Mouse (Mus musculus) lung, postnatal 36 days (tissue): ENCODE measurements around the gene Ctnnbl1.

Source experiments
- DNase-seq: peaks from one replicate; pipeline ENCODE4 v3.0.0; 2022; ENCODE audit warnings: mixed read lengths

The Ctnnbl1 gene

DNA sequence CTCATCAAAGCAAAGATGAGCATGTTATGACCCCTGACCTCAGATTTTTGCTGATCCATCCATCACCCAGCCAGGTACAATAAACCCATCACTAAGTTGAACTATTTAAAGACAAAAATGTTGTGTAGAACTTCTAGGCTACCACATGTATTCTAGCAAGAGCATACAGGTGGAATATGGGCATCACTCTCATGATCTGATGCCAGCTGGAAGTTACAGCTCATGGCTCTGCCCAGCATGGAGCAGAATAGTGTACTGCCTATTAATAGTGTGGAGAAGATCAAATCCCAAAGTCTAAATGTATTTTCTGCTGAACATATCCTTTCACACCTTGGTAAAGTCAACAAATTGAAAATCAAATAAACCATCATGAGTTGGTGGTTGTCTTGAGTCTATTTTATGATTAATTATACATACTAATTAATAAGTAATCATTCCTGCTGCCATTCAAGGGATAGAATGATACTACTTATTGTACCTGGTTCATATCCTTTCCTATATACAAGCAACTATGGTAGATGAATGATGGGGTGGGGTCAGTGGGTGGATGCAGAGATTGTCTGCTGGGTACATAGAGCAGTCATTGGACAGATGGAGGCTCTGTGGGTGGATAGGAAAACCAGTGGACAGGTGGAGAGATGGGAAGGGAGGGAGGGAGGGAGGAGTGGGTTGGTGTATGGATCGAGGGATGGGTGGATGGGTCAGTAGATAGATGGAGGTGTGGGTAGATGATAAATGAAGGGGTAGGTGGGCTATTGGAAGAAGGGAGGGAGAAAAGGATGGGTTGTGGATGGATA lies 58.6 kb downstream of the Ctnnbl1 start:
- DNase-seq = no peak

DNA sequence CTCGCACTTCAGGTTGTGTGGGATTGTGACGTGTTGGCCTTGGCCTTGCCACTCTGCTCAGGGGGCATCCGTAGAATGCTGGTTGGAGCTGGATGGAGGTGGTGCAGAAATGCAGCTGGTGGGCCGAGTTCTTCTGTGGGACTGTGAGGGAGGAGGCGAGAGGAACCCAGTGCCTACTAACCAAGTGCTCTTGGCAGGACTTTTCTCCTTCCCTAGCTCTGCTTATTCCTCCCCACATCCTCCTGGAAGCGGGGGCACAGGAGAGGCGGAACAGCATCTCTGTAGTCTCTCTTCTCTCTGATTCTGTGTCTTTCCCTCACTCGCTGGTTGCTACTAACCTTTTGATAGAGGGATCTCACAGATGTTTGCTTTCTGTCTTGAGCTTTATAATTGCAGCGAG lies 62.3 kb downstream of the Ctnnbl1 start:
- DNase-seq = no peak

DNA sequence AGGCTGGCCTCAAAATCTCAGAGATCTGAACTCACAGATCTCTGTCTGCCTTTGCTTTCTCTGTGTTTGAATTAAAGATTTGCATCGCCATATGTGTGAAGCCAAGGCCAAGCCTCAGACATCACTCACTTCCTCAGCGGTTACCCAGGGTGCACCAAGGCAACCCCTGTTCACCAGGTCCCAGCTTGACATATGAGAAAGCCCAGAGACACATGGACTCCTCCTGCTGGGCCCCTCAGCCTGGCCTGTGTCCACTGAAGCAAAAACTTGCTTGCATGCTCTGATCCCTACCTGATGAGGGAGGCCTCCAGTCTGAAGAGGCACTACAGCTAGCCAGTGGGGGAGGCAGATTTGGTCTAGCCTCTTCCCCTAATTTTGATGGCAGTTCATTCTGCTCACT lies 63.1 kb downstream of the Ctnnbl1 start:
- DNase-seq = no peak

DNA sequence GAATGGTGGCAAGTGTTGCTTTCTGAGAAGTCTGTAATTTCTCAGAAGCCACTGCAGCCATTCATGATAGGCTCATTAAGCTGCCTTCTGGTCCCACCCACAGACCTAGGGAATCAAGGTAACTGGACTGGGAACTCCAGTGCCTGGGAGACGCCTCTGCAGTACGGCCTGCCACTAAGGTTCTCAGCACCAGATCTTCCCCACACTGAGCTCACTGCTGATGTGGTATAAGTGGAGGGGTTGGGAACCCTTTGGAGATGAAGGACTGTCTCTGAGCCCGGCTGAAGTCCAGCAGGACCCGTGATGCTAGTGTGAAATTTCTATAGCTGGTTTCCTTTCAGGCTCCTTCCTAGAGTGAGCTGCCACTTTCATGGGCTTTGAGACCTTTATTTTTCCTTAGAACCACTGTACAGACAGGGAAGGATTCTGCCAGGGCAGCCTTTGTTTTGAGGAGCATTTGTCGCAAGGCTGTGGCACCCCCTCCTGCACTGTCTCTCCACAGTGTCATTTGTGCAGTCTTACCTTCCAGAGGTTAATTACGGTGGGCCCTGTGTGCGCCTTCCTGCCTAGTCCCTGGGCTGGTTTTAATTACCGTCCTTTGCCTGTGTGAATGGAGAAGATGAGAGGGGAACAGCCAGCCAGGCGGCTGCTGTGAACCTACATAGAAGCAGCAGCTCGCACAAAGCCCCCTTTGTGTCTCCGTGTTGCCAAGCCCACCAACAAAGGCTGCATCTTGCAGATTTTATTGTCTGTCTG lies 63.7 kb downstream of the Ctnnbl1 start:
- no peak for DNase-seq

DNA sequence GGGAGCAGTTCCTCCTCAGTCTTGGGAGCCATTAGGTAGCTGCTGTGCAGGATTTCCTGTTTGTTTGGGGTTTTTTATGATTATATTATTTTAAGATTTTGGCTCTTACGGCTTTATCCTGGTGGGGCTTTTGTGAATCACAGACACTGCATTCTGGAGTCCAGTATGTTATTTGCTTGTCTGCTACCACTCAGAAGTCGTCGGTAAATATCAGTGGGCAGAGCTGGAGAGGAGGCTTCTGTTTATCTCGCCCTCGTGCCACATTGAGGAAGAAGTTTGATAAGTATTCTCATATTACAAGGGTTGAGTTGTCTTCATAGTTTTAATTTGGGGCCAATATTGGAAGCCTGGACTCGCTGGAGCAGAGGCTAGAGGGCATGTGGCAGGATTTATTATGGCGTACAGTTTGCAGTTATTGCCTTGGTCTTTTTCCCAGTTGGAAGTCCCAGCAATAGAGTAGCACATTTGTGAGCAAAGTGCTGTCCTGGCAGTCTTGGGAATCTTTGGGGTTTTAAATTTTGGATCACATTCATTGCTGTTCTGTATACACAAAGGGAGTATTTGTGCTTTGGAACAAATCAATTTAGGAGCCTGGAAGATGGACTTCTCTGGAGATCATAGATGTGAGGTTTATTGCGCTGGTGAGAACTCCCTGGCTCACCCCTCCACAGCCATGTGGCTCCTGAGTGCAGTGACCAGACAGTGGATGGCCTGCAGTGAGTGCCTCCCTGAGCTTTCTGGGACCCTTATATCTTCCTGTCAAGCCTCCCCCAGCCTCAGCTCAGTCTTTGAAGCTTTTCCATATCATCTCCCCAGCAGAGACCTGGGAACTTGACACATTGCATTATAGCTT lies 64.5 kb downstream of the Ctnnbl1 start:
- DNase-seq = no peak

DNA sequence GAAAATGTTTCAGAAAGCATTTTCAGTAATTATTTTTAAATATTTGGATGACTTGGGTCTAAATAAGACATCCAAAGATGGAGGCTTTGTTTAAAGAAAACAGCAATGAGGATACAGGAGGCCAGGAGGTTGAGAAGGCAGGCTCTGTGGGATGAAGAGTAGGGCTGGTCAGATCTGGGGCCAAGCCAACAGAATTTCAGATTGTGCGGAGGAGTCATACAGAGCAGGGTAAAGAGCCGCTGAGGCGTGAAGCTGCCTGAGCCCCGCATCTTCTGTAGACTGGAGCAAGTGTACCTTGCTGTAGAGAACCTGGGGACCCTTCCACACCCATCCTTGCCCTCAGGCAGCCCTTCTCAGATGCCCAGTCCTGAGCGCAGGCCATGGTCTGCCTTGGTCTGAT lies 65.5 kb downstream of the Ctnnbl1 start:
- no peak for DNase-seq

DNA sequence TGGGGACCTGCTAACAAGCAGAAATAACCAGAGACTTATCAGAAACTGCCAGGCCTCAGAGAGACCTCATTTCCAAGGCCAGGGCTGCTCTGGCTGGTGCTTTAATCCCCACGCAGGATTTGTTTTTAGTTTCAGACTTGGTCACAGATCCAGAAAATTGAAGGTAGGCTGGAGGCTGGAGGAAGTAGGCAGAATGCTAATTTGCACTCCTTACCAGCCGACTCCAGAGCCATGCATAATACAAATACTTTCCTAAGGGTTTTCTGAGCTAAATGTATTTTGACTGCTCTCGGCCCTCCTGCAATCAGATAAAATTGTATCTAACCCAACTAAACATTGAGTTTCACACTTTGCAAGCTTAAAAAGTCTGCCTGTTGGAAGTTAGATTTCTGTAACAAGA lies 67.2 kb downstream of the Ctnnbl1 start:
- no peak for DNase-seq

DNA sequence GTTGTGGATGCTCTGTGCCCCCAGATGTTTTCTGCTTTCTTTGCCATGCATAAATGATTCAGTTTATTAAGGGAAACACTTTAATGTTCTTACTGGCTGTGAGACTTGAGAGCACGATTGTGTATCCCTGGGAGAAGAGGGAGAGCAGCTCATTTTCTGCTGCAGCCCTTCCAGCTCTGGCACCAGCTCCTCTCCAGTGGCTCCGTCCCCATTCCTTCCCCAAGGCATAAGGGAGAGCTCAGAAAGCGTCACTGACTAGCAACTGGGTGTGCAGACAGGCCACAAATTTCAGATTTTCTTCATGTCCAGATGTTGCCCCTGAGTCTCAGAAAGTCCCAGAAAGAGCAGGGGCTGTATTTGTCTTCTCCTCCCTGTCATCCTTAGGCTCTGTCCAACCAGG lies 67.9 kb downstream of the Ctnnbl1 start:
- DNase-seq = no peak

DNA sequence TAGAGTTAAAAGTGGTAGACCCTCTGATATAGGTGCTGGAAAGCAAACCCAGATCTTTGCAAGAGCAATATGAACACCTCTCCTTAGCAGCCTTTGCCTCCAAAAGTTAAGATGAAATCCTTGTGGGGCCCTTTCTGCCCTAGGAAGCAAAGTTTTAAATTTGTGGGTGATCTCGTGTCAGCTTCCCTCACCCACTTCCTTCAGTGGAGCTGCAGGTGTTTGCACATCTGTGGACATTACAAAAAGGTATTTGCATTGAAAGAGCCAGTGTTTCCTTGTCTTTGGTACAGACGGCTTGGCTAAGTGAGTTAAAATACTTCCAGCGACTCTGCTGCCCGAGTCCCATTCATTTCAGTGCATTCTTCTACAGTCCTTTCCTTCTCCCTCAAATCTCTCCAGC lies 69.9 kb downstream of the Ctnnbl1 start:
- DNase-seq = no peak

DNA sequence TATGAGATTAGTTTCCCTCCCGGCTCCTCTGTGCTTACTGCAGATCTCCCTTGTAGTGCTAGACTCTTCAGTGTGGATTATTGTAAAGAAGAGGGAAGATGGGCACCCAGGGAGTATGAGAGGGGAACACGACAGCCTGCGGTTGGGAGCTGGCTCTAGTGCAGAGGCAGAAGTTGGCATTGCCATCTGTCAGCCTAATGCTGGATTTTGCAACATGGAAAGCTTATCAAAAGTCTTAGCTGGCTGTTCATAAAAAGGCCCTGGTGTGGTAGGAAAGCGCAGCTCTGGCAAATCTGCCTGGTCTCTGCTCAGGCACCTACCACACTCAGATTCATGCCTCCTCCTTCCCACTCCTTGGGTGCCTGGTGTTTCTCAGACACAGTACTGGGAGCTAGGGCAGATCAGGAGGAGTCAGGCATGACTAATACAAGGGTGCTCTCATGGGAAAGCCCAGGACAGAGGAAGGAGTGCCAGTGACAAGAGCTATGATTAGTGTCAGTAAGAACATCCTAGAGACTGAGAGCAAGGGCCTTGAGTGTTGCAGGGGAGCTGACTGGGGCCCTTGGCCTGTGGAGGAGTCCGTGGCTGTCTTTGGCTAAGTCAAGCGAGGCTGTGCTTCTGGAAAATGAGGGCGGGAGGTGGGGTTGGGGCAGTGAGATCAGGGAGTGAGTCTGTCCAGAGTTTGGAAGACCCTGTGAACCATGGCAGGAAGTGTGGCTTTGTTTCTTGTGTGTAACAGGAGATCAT lies 70.6 kb downstream of the Ctnnbl1 start:
- no peak for DNase-seq

DNA sequence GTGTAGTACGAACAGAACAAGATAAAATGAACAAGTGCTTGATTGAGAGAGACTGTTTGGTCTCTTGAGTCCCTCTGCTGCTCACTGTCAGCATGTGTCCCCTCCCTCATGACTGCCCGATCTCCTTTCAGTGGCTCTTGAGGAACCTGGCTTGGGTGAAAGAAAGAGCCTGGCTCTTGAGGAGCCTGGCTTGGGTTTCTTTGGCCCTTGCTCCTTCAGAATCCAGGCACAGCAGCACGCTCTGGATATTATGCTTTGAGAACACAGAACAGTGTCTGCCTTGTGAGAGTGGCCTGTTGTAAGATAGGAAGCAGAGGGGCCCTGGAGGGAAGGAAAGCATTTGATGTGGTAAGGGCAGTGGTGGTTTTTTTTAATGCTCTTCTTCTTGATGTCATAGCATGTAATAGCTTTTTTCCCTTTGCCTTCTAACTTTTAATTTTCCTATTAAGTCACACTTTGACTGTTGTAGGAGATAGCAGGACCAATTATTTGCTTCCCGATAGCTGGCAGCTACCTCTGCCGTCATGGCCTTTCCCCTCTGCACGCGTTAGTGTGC lies 71.2 kb downstream of the Ctnnbl1 start:
- DNase-seq = no peak

DNA sequence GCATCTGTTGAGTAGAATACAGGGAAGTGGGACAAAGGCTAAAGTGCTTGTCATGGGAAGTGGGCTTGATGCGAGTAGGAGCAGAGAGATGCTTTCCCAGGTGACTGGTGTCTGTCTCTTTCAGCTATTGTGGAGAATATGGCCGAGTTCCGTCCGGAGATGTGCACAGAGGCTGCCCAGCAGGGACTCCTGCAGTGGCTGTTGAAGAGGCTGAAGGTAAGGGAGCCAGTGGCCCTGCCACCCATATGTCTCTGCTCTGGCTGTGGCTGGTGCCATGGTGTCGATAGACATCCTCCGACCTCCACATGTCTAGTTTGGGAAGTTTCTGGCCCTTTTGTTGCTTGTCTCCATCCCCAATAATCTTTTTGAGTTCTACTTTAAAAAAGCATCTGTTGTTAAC lies 72.1 kb downstream of the Ctnnbl1 start:
- no peak for DNase-seq

DNA sequence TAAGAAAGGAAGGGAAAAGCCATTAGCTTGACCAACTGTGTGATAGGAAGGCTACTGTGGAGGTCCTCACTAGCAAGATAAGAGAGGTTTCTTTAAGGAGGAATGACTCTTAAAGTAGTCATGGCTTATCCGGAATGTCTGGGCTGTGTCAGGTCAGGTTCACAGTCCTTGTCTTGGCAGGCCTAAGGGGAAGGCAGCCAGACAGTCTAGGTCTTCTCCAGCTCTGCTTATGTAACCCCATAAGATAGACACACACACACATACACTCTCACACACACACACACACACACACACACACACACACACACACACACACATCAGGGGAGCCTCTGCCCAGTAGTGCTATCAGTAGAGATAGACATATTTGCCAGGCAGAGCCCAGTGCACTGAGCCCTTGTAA lies 73.5 kb downstream of the Ctnnbl1 start:
- DNase-seq = no peak

DNA sequence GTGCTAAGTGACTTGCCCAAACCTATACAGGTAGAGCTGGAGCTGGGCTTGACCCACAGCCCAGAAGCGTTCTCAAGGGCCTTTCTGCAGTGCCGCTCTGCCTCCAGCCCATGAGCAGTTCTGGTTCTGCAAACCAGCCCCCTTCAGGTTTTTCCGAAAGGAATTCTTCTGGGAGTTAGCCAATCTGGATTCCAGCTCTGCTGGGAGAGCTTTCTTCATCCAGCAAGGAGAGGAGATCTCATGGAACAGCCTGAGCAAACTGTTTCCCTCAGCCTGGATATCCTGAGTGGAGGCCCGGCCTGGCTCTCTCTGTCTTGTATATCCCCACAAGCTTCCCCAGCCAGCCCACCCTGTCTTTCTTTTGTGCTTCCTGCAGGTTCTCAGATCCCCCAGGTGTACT lies 75.9 kb downstream of the Ctnnbl1 start:
- DNase-seq = no peak

DNA sequence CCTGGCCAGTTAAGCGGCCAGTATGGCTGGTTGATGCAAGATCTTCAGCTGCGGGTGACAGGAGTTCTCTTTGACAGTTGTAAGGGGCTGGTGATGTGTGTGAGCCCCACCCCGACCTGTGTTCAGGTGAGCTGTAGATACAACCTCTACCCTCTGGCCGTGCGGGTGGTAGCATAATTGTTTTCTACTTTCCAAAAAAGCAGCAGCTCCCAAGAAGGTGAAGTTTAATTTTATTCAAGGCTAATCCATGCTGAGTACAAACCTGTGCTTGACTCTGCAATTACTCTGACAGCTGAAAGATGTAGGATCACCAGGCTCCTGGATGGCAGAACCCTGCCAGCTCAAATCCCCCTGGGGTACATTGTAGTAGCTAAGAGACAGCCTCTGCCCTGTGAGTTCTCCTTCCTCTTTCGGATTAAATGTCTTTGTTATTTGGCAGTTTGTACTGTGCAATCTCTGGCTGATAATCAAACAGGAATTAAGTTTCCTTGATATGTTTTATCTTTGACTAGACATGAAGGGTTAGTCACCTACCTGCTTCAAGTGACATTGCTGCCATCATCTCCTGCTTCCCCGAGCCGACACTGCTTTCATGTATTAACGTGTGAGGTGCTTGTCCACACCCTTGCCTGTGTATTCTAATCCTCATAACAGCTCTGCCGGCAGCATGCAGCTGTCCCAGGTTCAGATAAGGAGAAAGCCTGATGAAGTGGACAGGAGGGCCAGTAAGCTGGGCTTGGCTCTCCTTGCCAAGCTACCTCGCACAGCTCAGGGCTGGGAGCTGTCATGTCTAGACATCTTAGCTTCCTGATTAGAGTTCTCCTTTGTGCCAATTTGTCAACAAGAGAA lies 77.1 kb downstream of the Ctnnbl1 start:
- no peak for DNase-seq

DNA sequence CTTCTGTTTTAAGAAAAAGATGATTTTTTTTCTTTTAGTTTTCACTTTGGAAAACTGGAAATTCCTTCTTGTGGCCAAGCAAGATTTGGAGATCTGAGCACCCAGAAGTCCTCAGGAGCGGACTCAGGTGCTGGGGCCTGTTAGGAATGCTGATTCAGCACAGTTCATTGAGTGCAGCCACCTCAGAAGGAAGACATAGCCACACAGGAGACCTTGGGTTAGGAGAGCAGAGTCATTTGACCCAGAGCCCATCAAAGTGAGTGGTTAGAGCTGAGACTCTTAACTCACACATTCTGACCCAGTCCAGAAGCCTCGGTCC lies 77.7 kb downstream of the Ctnnbl1 start:
- no peak for DNase-seq

DNA sequence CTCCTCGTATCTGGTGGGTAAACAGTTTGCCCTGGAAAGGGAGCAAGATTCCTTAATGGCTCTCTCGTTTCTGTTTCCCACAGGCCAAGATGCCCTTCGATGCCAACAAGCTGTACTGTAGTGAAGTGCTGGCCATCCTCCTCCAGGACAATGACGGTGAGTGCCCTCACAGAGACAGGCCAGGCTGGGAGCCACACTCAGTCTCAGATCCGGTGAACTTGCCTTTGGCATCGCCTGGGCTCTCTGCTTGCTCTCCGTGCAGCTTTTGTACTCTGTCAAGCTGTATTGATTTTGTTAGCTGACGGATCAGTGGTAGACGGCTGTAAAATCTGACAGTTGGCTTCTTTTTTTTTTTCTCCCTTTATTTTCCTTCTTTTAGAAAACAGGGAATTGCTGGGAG lies 80.5 kb downstream of the Ctnnbl1 start:
- DNase-seq = no peak

DNA sequence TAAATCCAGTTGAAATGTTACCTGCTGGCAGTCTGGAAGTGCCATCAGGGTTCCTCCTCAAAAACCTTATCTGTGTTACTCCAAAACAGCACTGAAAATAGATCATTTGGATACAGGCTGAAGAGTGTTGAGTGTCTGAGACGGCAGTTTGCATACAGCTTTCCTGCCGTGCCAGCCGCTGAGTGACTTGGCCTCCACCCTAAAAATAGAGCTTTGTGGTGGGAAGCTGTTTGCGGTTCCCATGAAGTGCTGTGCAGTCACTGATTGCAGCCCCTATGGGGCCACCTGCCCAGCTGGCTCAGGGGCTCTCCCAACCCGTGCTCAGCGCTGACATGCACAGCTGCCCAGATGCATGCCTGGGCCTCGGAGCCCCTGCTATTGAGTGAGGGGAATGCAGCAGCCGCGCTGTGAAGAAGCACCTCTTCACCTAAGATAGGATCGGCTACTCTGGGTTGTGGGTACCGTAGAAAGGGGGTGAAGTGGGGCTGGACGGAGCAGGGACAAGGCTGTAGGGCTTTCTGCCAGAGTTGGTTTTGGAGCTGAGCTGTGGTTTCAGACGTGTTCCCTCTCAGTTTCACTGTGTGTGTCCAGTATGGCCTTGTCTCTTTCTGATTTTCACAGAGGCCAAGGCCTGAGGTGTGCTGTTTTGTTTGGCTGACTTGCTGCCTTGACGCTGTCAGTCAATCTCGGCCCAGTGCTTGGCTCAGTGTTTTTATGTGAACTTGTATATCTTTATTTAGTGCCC lies 81.5 kb downstream of the Ctnnbl1 start:
- DNase-seq = no peak

DNA sequence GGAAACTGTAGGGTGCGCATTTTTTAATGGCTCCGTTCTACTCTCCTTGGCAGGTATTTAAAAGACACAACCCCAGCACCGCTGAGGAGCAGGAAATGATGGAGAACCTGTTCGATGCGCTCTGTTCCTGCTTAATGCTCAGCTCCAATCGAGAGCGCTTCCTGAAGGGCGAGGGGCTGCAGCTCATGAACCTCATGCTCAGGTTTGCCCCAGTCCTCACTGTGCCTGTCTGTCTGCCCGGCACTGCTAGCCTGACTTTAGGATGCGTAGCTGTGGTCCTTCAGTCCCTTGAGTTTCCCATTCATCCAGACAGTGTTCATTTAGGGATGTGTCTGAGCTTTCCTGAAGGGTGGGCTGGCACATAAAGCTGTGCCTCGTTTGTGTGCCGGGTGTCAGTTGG lies 82.2 kb downstream of the Ctnnbl1 start:
- DNase-seq = no peak

DNA sequence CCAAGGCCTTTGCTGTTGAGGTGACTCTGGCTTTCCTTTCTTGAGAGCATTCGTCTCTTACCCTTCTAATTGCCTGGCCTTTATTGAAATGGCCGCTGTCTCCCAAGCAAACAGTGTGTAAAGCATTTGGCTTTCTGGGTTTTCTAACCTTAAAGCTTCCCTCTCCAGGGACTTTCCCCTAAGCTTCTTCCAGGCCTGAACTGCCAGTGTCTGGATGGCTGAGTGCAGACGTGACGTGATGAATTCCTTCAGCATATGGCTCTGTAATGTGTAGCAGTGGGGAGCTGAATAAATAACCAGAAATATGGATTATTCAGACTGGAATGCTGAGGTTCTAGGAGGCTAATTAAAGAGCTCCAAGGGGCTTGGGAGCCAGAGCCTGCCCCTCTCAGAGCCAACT lies 84.1 kb downstream of the Ctnnbl1 start:
- DNase-seq = no peak

DNA sequence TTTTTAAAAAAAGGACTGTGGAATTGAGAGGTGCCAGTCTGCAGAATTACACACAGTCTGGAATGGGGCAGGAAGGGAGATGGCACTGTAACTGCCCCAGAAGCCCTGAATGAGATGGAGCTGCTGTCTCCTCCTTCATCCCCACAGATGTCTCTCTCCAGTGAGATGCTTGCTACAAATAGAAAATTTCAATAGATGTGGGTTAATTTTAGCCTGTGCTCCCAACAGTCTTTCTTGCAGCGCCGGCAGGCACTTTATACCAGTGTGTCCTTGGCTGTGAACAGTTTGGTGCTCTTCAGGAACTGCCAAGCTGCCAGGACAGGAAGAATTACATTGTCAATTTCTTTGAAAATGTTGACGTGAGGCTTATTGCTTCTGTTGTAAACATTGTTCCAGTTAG lies 86.3 kb downstream of the Ctnnbl1 start:
- DNase-seq = no peak
